Mouse (Mus musculus): ENCODE data around the gene Pdxdc1. TPM values are rescaled to one million over a fixed set of nuclear protein-coding genes. Genes with fewer than 3 reads are reported as not detected.
A peak's percentile ranks its signal among the peaks of the same experiment; 100 is the strongest.
"Not testable (repeated sequence)": the region's sequence is repeated elsewhere in the genome, so short reads cannot be mapped to it uniquely, and the experiment has no call there.

Pdxdc1 gene
- polyA plus RNA-seq (2016; fragmentation: Nextera tagmentation; extraction: Ambion mirVana): 96.6 and 103 TPM in 2 replicates

- ATAC-seq (ENCODE audit: insufficient number of reproducible peaks, insufficient read depth, low FRiP score, low TSS enrichment): peak; percentile 96
- peak within 1 kb of the TSS; percentile 86 for H3K4me3 ChIP-seq
- peak within 1 kb of the TSS; percentile 90 for H3K9ac ChIP-seq
- WGBS: under 1% methylated on average over 50 of the region's 57 CpGs
- H3K9me3 ChIP-seq: no peaks in the 10 kb centered on the region
- peak within 1 kb of the TSS; percentile 76 for H3K4me2 ChIP-seq (replicated peaks)
- H3K27me3 ChIP-seq: no peaks in the 10 kb centered on the region
- peak within 1 kb of the TSS; percentile 81 for H3K27ac ChIP-seq
- H3K36me3 ChIP-seq: no peaks in the 10 kb centered on the region
- H3K4me1 ChIP-seq: peaks cover 9% of the 10 kb centered on the region
Measured at GRCm38 (mm10) chr16:13902888-13903483, at the start of gene Pdxdc1, which contains the start of gene Mpv17l. TSS of gene Pdxdc1 (minus strand) at chr16:13903131. TSS of gene Mpv17l (plus strand) at chr16:13903161.

DNA sequence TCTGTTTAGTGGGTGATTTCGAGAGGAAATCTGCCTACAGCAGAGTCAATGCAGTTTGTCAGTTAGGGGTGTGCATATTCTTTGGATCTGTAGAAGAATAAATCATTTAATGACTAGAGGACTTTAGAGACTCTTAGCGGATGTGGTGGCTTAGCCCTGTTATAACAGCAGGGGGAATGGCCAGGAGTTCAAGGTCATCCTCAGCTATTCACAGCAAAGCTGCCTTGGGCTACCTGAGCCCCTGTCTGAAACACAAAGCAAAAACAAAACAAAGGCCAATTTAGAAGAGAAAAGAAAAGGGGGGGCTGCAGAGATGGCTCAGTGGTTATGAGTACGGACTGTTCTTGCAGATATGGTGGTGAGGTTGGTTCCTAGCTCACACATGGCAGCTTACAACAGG is 48.3 kb upstream of the Pdxdc1 start:
- H3K4me2 ChIP-seq (replicated peaks): no peak overlapping the region
- H3K4me1 ChIP-seq: no peaks in the 10 kb centered on the region
- no peak overlapping the region for H3K27ac ChIP-seq
- H3K9ac ChIP-seq: no peak overlapping the region
- H3K27me3 ChIP-seq: no peaks in the 10 kb centered on the region
- H3K4me3 ChIP-seq: no peak overlapping the region
- ATAC-seq (ENCODE audit: insufficient number of reproducible peaks, insufficient read depth, low FRiP score, low TSS enrichment): no peak
- 78% methylated on average over 3 of the region's 3 CpGs for WGBS
- H3K36me3 ChIP-seq: no peaks in the 10 kb centered on the region
- no peaks in the 10 kb centered on the region for H3K9me3 ChIP-seq

DNA sequence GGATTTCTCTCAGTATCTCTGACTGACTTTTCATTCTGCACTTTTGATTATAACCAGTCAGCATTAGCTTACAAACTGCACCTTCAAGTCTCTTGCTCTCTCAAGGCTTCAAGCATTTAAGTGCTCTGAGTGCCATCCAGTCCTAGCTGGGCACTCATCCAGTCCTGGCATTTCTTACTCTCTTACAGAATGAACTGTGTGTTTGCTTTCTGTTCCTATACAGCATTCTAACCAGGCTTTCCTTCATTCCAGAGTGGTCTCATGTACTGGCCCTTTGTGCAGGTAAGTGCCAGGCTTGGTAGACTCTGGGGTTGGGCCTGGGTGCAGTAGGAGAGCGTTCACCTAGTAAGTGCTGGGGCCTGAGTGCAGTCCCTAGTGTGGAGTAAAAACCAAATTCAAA is 43.4 kb upstream of the Pdxdc1 start:
- no peak for ATAC-seq (ENCODE audit: insufficient number of reproducible peaks, insufficient read depth, low FRiP score, low TSS enrichment)
- H3K4me3 ChIP-seq: no peak overlapping the region
- H3K27ac ChIP-seq: no peak overlapping the region
- no peaks in the 10 kb centered on the region for H3K36me3 ChIP-seq
- H3K4me2 ChIP-seq (replicated peaks): no peak overlapping the region
- no peak overlapping the region for H3K9ac ChIP-seq
- WGBS: 91% methylated on average over 1 of the region's 1 CpGs
- peaks cover 3% of the 10 kb centered on the region; the same call in 1 of the 2 replicates for H3K4me1 ChIP-seq
- no peaks in the 10 kb centered on the region for H3K9me3 ChIP-seq
- peaks cover 1% of the 10 kb centered on the region; the same call in 1 of the 2 replicates for H3K27me3 ChIP-seq

- H3K9me3 ChIP-seq: no peaks in the 10 kb centered on the region
- no peak overlapping the region for H3K9ac ChIP-seq
- H3K27me3 ChIP-seq: peaks cover 4% of the 10 kb centered on the region
- no peak overlapping the region for H3K27ac ChIP-seq
- H3K4me3 ChIP-seq: no peak overlapping the region
- H3K4me2 ChIP-seq (replicated peaks): no peak overlapping the region
- ATAC-seq (ENCODE audit: insufficient number of reproducible peaks, insufficient read depth, low FRiP score, low TSS enrichment): no peak
- H3K4me1 ChIP-seq: peaks cover 9% of the 10 kb centered on the region; the same call in 1 of the 2 replicates
- no peaks in the 10 kb centered on the region for H3K36me3 ChIP-seq
- 55% methylated on average over 4 of the region's 4 CpGs for WGBS
Measured at GRCm38 (mm10) chr16:13945153-13945552, 42.2 kb upstream of the Pdxdc1 start.

- Histone ChIP-seq H3K4me1 (peaks cover 9% of the 10 kb centered on the region; the same call in 1 of the 2 replicates), H3K9ac (no peak overlapping the region), H3K27me3 (peaks cover 4% of the 10 kb centered on the region), H3K4me3 (no peak overlapping the region), H3K27ac (no peak overlapping the region), H3K4me2 (replicated peaks) (no peak overlapping the region), H3K36me3 (no peaks in the 10 kb centered on the region), H3K9me3 (no peaks in the 10 kb centered on the region)
- ATAC-seq (ENCODE audit: insufficient number of reproducible peaks, insufficient read depth, low FRiP score, low TSS enrichment): no peak
- WGBS: 68% methylated on average over 5 of the region's 5 CpGs
Measured at GRCm38 (mm10) chr16:13944752-13945151, 41.8 kb upstream of the Pdxdc1 start.

GRCm38 (mm10) chr16:13944178-13944577 is 41.2 kb upstream of the Pdxdc1 start:
- H3K27ac ChIP-seq: no peak overlapping the region
- H3K9me3 ChIP-seq: no peaks in the 10 kb centered on the region
- peaks cover 9% of the 10 kb centered on the region; the same call in 1 of the 2 replicates for H3K4me1 ChIP-seq
- H3K27me3 ChIP-seq: peaks cover 4% of the 10 kb centered on the region
- no peak overlapping the region for H3K9ac ChIP-seq
- no peaks in the 10 kb centered on the region for H3K36me3 ChIP-seq
- 48% methylated on average over 4 of the region's 4 CpGs for WGBS
- no peak overlapping the region for H3K4me2 ChIP-seq (replicated peaks)
- ATAC-seq (ENCODE audit: insufficient number of reproducible peaks, insufficient read depth, low FRiP score, low TSS enrichment): no peak
- H3K4me3 ChIP-seq: no peak overlapping the region

- H3K9ac ChIP-seq: peak overlapping the region; percentile 63
- no peak overlapping the region for H3K27ac ChIP-seq
- H3K4me3 ChIP-seq: peak overlapping the region; percentile 62
- WGBS: 3% methylated on average over 34 of the region's 34 CpGs
- peaks cover 9% of the 10 kb centered on the region; the same call in 1 of the 2 replicates for H3K4me1 ChIP-seq
- no peaks in the 10 kb centered on the region for H3K9me3 ChIP-seq
- peak overlapping the region; percentile 99 for H3K4me2 ChIP-seq (replicated peaks)
- peak; percentile 71; the same call in 1 of the 2 replicates for ATAC-seq (ENCODE audit: insufficient number of reproducible peaks, insufficient read depth, low FRiP score, low TSS enrichment)
- H3K36me3 ChIP-seq: no peaks in the 10 kb centered on the region
- peaks cover 4% of the 10 kb centered on the region for H3K27me3 ChIP-seq
Measured at GRCm38 (mm10) chr16:13940847-13941395, 38.0 kb upstream of the Pdxdc1 start.

DNA sequence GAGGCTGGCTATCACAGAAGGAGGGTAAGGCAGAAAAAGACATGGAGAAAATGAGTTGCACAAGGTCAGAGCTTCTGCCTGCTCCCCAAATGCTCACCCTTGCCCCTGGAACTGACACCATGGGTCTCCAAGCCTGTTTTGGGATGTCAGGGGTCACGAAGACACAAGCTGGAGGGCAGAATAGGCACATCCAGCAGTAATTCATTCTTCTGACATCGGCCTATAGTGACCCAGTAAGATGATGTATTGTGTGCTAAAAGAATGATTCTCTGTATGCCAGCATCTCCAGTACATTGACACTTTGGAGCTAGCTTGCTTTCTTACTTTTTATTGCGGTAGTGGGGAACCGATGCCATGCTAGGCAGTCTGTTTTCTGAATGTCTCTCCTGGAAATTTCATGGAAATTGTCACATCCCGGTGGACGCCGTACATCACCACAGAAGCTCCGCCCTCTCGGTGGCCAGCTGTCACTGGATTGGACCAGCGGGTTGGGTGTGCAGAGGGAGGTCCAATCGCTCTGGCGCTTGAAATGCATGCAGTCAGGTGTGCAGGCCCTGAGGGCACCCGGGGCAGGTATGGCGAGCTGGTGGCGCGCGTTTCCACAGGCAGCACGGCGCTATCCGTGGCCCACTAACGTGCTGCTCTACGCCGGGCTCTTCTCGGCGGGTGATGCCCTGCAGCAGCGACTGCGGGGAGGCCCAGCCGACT is 37.4 kb upstream of the Pdxdc1 start:
- WGBS: 4% methylated on average over 28 of the region's 28 CpGs
- Histone ChIP-seq H3K27ac (no peak overlapping the region), H3K9ac (peak overlapping the region; percentile 63), H3K4me1 (peaks cover 9% of the 10 kb centered on the region; the same call in 1 of the 2 replicates), H3K27me3 (peaks cover 4% of the 10 kb centered on the region), H3K4me2 (replicated peaks) (peak overlapping the region; percentile 99), H3K9me3 (no peaks in the 10 kb centered on the region), H3K4me3 (peak overlapping the region; percentile 62), H3K36me3 (no peaks in the 10 kb centered on the region)
- ATAC-seq (ENCODE audit: insufficient number of reproducible peaks, insufficient read depth, low FRiP score, low TSS enrichment): peak; percentile 92

- no peaks in the 10 kb centered on the region for H3K4me1 ChIP-seq
- no peaks in the 10 kb centered on the region for H3K36me3 ChIP-seq
- 88% methylated on average over 4 of the region's 4 CpGs for WGBS
- H3K27ac ChIP-seq: no peak overlapping the region
- H3K4me3 ChIP-seq: no peak overlapping the region
- no peak overlapping the region for H3K9ac ChIP-seq
- H3K4me2 ChIP-seq (replicated peaks): no peak overlapping the region
- no peaks in the 10 kb centered on the region for H3K9me3 ChIP-seq
- no peaks in the 10 kb centered on the region for H3K27me3 ChIP-seq
- ATAC-seq (ENCODE audit: insufficient number of reproducible peaks, insufficient read depth, low FRiP score, low TSS enrichment): no peak
Measured at GRCm38 (mm10) chr16:13927456-13928075, 24.6 kb upstream of the Pdxdc1 start.

- not testable (repeated sequence) for H3K36me3 ChIP-seq; H3K4me1 ChIP-seq; ATAC-seq (ENCODE audit: insufficient number of reproducible peaks, insufficient read depth, low FRiP score, low TSS enrichment); H3K27me3 ChIP-seq; H3K27ac ChIP-seq; H3K9me3 ChIP-seq; H3K4me2 ChIP-seq (replicated peaks); H3K9ac ChIP-seq; H3K4me3 ChIP-seq
- 96% methylated on average over 5 of the region's 5 CpGs for WGBS
Measured at GRCm38 (mm10) chr16:13922966-13923365, 20.0 kb upstream of the Pdxdc1 start.

DNA sequence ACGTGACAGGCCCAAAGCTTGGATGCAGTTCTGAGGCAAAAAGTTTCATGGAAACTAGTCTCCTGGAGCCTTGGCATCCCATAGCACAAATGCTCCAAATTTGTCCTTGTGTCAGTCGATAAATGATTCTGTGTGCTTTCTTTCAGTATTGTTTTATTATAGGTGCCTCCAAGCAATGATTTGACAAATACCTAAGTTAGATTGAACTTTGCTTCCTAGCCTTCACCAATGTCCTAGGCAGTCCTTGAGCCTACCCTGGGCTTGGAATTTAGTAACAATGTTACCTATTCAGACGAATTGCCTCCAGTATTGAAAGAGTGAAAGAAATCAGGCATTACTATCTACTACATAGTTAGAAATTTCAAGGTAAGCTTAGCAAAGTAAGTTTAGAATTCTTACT is 19.6 kb upstream of the Pdxdc1 start:
- H3K27ac ChIP-seq; H3K36me3 ChIP-seq; H3K4me2 ChIP-seq (replicated peaks); H3K9me3 ChIP-seq; H3K9ac ChIP-seq; H3K4me3 ChIP-seq; H3K4me1 ChIP-seq; H3K27me3 ChIP-seq; ATAC-seq (ENCODE audit: insufficient number of reproducible peaks, insufficient read depth, low FRiP score, low TSS enrichment): not testable (repeated sequence)
- 89% methylated on average over 3 of the region's 3 CpGs for WGBS
